Mouse (Mus musculus): ENCODE results near the gene Glis1. TPM values are rescaled to one million over a fixed set of nuclear protein-coding genes. Genes with fewer than 3 reads are reported as not detected.
A peak's percentile ranks its signal among the peaks of the same experiment; 100 is the strongest.

The Glis1 gene
- total RNA-seq, 2 experiments from 2014 or later, result 0.23 to 1.1 TPM

GRCm38 (mm10) chr4:107515626-107516025, 81.2 kb downstream of the Glis1 start:
- peak in 1 of 2 experiments; percentile 12 for DNase-seq (ENCODE audit: low spot score in 2 of 2)

GRCm38 (mm10) chr4:107518766-107519165, 84.4 kb downstream of the Glis1 start:
- no peak for DNase-seq (ENCODE audit: low spot score in 2 of 2)

GRCm38 (mm10) chr4:107520071-107520470, 85.7 kb downstream of the Glis1 start:
- peak in 1 of 2 experiments; percentile 16 for DNase-seq (ENCODE audit: low spot score in 2 of 2)

GRCm38 (mm10) chr4:107520816-107521215, 86.4 kb downstream of the Glis1 start:
- DNase-seq (ENCODE audit: low spot score in 2 of 2), result peak in 1 of 2 experiments; percentile 19

- peak in 1 of 2 experiments; percentile 8 for DNase-seq (ENCODE audit: low spot score in 2 of 2)
Measured at GRCm38 (mm10) chr4:107523607-107524151, 89.3 kb downstream of the Glis1 start.

GRCm38 (mm10) chr4:107535126-107535525, 100.7 kb downstream of the Glis1 start:
- no peak for DNase-seq (ENCODE audit: low spot score in 2 of 2)

GRCm38 (mm10) chr4:107538116-107538515, 103.7 kb downstream of the Glis1 start:
- DNase-seq (ENCODE audit: low spot score in 2 of 2), result peak in 1 of 2 experiments; percentile 15

GRCm38 (mm10) chr4:107538561-107538960, 104.2 kb downstream of the Glis1 start:
- no peak for DNase-seq (ENCODE audit: low spot score in 2 of 2)

GRCm38 (mm10) chr4:107539021-107539420, 104.6 kb downstream of the Glis1 start:
- DNase-seq (ENCODE audit: low spot score in 2 of 2), result peak in 1 of 2 experiments; percentile 7

- DNase-seq (ENCODE audit: low spot score in 2 of 2), result peak in 1 of 2 experiments; percentile 16
Measured at GRCm38 (mm10) chr4:107541821-107542220, 107.4 kb downstream of the Glis1 start.

GRCm38 (mm10) chr4:107544843-107545242, 110.5 kb downstream of the Glis1 start:
- DNase-seq (ENCODE audit: low spot score in 2 of 2), result no peak

GRCm38 (mm10) chr4:107545726-107546125, 111.3 kb downstream of the Glis1 start:
- no peak for DNase-seq (ENCODE audit: low spot score in 2 of 2)

GRCm38 (mm10) chr4:107546525-107546924, 112.1 kb downstream of the Glis1 start:
- peak in 1 of 2 experiments; percentile 12 for DNase-seq (ENCODE audit: low spot score in 2 of 2)

GRCm38 (mm10) chr4:107550096-107550495, 115.7 kb downstream of the Glis1 start:
- no peak for DNase-seq (ENCODE audit: low spot score in 2 of 2)

GRCm38 (mm10) chr4:107550546-107550945, 116.2 kb downstream of the Glis1 start:
- DNase-seq (ENCODE audit: low spot score in 2 of 2), result no peak

- DNase-seq (ENCODE audit: low spot score in 2 of 2), result peak; percentile 40 to 45
Measured at GRCm38 (mm10) chr4:107552696-107553095, 118.3 kb downstream of the Glis1 start.

GRCm38 (mm10) chr4:107553774-107554173, 119.4 kb downstream of the Glis1 start:
- no peak for DNase-seq (ENCODE audit: low spot score in 2 of 2)

- no peak for DNase-seq (ENCODE audit: low spot score in 2 of 2)
Measured at GRCm38 (mm10) chr4:107558801-107559200, 124.4 kb downstream of the Glis1 start.

- DNase-seq (ENCODE audit: low spot score in 2 of 2), result no peak
Measured at GRCm38 (mm10) chr4:107561056-107561455, 126.7 kb downstream of the Glis1 start.

GRCm38 (mm10) chr4:107568159-107568558, 133.8 kb downstream of the Glis1 start:
- no peak for DNase-seq (ENCODE audit: low spot score in 2 of 2)

GRCm38 (mm10) chr4:107568881-107569443, 134.6 kb downstream of the Glis1 start:
- DNase-seq (ENCODE audit: low spot score in 2 of 2), result no peak

GRCm38 (mm10) chr4:107570329-107571014, 136.1 kb downstream of the Glis1 start:
- DNase-seq (ENCODE audit: low spot score in 2 of 2), result no peak

Data from adrenal gland, adult 18-20 months (tissue).